Mouse (Mus musculus) urinary bladder, postnatal 4 days (tissue): ENCODE measurements around the gene Rbpj.
A peak's percentile ranks its signal among the peaks of the same experiment; 100 is the strongest.
"Not testable (repeated sequence)": the region's sequence is repeated elsewhere in the genome, so short reads cannot be mapped to it uniquely, and the experiment has no call there.

Source experiments
- DNase-seq, 2 experiments: peaks; one replicate each; pipeline ENCODE4 v3.0.0; 2021 to 2022; ENCODE audit warnings: low spot score in 2 of 2

Rbpj gene

DNA sequence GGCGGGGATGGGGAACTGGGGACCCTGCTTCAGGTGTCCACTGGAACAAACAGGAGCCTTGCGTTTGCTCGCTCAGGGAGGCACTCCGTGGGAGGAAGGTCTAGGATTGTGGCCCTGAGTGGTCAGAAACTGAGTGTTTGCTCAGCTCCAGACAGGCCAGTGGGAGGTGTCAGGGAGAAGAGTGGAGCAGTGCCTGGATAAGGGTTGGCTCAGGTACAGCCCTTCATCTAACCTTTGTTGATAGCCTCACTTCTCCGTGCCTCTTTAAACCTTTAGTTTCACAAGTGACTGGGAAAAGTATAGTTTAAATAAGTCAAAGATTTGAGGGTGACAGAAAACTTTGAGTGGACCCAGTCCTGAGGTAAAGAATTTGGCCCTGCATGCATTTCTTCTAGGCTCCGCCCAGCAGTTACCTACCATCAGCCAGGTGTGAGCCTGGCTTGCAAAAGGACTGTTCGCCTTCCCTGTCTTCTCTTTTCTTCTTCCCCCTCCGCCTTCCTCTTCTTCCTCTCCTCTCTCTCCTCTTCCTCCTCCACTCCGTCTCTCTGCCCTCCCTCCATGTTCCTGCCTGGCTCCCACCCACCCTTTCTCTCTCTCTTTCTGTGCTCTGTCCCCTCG, 204.5 kb downstream of the Rbpj start:
- DNase-seq = no peak

- DNase-seq = no peak
Measured at GRCm38 (mm10) chr5:53671507-53671906, 205.6 kb downstream of the Rbpj start.

DNA sequence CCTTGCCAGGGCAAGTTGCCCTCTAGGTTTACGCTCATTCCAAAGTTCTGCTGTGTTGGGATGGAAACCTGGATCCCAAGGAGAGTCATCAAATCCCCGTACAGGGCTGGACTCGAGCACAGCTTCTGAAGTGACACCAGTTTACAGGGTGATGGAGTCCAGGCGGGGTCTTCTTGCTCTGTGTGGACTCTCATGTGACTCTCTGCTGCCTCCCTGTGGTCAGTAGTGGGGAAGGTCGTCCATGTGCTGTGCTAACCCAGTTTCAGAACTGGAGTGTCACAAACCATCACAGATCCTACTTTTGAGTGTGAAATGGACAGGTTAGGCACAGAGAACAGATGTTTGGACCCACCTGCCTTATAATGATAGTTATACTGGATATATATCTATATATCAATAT, 206.4 kb downstream of the Rbpj start:
- peak; percentile 30 to 65 for DNase-seq

DNA sequence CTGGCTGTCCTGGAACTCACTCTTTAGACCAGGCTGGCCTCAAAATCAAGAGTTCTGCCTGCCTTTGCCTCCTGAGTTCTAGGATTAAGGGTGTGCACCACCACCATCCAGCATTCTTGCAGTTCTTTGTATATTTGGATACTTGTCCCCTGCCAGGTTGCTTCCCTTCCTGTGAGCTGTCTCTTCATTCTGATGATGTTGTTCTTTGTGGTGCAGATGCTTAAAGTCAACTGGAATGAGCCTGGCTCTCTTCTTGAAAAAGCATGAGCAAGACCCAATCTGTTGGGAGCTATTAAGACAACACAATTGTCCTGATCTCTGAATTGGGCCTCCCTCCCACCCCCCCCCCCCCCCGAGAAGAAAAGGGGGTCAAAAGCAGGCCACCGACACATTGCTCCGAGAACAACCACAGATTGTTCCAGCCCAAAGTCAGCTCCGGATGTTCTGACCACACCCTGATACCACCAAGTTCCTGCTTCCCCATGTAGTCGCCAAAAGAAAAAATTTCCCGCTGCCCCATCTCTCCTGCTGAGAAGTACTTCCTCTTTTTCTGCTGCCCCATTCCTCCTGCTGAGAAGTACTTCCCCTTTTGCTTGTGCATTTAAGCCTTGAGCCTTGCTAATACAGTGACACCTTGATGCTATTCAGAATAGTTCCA, 207.7 kb downstream of the Rbpj start:
- DNase-seq = not testable (repeated sequence)

- no peak for DNase-seq
Measured at GRCm38 (mm10) chr5:53676671-53677070, 210.7 kb downstream of the Rbpj start.

DNA sequence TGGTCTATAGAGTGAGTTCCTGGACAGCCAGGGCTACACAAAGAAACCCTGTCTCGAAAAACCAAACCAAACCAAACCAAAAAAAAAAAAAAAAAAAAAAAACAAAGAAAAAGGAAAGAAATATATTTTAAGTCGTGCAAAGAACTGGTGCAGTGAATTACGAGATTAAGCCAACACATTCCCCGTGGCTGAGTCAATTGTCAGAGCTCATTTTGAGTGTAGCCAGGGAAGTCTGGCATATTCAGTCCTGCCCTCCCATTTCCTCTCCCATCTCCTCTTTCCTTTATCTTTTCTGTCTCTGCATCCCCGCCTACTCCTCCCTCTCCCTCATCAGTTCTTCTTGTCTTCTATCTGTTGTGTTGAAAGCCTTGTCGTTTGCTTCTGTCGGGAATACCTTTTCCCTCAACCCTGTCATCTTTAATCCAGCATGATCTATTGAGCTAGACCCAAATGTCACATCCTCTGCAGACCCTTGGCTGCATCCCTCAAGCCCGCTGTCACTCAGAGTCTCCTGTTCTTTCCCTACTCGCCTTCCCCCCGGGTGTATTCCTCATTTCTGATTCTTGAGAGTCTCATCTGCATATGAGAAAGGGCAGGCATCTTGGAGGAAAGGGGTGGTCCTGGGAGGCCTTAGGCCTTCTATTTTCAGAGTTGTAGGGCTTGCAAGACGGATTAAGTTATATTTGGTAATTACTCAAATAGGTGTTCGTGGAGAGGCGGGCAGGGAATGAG, 212.2 kb downstream of the Rbpj start:
- no peak for DNase-seq

GRCm38 (mm10) chr5:53679651-53680050, 213.7 kb downstream of the Rbpj start:
- no peak for DNase-seq

DNA sequence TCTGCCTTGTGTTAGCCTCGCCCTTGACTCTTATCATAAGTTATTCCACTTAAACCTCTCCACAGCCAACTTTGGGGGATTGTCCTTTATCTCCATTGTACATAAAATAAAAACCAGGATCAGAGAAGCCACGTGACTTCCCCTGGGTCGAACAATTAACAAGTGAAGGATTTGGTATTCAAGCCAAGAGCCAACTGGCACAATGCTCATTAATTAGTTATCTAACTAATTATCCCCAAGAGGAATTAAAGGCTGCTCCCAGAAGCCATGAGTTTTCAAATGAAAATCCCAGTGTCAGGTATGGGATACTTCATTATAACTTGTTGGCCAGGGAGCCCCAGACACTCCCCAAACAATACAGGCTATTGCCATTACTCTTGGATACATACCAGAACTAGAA, 218.0 kb downstream of the Rbpj start:
- DNase-seq = no peak

DNA sequence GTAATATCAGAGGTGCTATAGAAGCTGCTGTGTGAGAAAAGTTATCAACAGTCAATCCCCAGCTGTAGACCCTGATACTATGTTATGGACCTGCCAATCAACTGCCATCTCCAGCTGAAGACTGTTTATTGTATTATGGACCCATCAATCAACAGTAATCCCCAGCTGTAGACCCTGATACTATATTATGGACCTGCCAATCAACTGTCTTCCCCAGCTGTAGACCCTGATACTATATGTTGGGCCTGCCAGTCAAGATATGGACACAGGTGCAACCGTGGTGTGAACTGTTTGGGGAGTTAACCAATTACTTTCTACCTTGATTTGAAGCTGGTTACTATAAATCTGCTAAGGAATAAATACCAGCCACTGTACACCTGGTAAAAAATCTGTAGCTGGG, 218.5 kb downstream of the Rbpj start:
- no peak for DNase-seq

GRCm38 (mm10) chr5:53685623-53686022, 219.7 kb downstream of the Rbpj start:
- no peak for DNase-seq

DNA sequence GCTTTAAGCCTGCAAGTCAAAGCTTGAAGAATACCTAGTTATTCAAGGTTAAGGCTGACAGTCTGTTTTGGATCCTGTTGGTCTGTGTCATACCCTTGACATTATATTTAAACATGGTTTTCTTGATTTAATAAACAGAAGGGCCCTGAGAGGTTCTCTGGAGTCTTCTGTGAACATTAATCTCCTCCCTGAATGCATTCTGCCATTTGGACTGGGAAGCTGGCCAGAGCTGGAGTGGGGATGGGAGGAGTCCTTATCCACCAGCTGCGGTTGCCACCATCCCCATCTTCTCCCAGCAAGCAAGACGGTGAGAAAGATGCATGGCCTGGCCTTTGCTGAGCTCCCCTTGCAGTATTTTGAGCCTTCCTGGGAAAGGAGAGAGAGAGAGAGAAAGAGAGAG, 220.4 kb downstream of the Rbpj start:
- no peak for DNase-seq

GRCm38 (mm10) chr5:53688326-53688725, 222.4 kb downstream of the Rbpj start:
- no peak for DNase-seq

GRCm38 (mm10) chr5:53691577-53691976, 225.6 kb downstream of the Rbpj start:
- no peak for DNase-seq

DNA sequence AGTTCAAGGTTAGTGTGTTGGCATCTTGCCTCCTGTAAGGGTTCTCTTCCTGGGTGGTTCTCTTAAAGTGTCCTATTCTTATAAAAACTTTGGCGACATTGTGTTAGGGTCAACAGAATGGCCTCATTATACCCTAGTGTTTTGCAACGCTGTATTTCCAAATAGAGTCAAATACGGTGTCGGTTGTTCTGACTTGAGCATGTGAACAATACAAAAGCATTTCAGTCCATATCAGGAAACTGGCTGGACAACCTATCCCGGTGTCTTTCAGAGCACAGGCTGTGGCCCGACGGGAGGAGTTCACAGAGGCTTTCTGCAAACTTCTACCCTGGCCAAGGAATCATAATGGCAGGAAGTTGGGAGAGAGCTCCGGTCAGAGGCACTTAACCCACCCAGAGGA, 226.1 kb downstream of the Rbpj start:
- DNase-seq = no peak

DNA sequence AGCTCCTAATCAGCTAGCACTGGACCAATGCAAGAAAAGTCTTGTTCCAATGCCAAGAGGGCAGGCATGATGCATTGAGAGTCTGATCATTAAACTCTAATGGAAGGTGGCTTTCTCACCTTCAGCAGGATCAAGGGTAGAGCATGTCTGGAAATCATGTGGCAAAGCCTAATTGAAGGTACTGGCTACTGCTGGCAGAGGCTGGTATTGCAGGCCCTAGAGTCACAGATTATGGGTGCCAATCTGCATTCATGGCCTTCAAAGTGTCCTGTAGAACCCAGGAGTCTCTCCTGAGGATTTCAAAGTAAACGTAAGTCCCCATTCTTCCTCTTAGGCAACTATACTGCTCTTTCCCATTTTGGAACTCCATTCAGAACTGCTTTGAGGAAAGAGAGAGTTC, 226.7 kb downstream of the Rbpj start:
- DNase-seq = no peak

DNA sequence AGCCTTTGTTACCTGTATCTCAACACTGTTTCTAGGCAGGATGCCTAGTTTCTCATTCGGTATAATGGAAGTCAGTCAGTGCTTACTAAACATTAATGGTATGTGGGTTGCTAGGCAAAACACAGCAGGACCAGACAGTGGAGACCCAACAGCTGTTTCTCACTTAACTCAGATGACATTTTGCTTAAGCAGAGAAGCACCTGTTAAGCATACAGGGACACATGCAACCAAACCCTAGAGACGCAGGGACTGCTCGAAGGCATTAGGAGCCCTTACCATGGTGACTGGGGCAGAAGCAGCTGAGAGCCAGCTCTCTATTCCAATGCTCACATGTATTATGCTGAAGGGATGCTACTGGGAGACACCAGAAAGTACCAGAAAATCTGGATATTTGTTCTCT, 230.7 kb downstream of the Rbpj start:
- no peak for DNase-seq

- no peak for DNase-seq
Measured at GRCm38 (mm10) chr5:53697794-53698193, 231.8 kb downstream of the Rbpj start.

GRCm38 (mm10) chr5:53702686-53703085, 236.7 kb downstream of the Rbpj start:
- no peak for DNase-seq
